Mouse (Mus musculus) CD8-positive naive resting alpha-beta T cell, adult 2 months (primary cell): ENCODE data around the gene Olfr721-ps1.

Experiments used
- DNase-seq, 2 experiments: peaks; one replicate each; pipeline ENCODE4 v3.0.0; 2022; ENCODE audit warnings: low read depth in 2 of 2, low spot score in 2 of 2

Gene Olfr721-ps1

DNA sequence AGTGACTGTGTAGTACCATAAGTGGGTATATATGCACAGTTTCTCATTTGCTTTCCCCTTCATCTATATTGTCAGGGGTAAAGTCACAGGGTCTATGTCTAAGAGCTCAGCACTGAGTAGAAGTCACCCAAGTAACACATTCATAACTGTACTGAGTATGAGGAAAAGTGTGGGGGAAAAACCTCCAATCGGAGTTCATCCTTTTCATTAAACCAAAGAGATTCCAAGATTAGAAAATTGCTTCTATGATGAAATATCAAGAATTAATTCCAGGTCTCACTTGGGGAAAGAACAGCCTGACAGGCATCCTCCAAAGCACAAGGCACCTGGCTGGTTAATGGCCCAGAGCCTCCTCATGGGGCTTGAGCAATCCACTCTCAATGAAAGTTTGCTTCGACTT, at the start of gene Olfr721-ps1:
Olfr721-ps1 (plus strand) TSS at position 301 of the 400 bp plus-strand sequence.
- DNase-seq = no peak

DNA sequence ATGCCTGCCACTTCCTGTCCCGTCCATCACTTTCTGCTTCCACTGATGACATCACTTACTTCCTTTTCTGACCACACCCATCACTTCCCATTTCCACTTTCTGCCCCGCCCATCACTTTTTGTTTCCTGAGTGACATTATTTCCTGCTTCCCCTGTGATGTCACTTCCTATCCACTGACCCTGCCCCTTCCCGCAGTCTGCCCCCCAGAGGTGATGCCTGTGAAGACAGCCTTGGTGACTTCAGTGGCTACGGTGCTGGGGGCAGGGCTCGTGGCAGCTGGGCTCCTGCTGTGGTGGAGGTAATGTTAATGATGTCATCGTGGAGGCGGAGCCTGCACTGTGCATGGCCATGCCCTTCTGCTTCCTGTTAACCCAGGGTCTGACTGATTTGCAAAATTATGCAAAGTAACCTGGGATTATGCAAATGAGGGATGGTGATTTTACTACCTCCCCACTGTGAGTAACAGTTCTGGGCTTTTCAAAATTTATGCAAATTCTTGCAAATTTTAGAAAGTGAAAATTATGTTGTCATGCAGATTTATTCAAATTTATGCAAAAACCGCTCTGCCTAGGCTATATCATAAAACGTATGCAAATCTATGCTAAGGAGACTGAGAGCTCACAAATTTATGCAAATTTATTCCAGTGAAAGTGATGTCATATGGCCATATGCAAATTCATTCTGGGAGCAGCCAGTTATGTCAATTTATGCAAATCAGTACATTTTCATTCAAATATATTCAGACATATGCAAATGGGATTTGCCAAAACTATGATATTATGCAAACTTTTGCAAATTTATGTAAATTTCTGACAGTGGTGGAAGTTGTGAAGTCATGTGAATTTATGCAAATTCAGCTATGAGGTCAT, 49.1 kb upstream of the Olfr721-ps1 start:
- no peak for DNase-seq

DNA sequence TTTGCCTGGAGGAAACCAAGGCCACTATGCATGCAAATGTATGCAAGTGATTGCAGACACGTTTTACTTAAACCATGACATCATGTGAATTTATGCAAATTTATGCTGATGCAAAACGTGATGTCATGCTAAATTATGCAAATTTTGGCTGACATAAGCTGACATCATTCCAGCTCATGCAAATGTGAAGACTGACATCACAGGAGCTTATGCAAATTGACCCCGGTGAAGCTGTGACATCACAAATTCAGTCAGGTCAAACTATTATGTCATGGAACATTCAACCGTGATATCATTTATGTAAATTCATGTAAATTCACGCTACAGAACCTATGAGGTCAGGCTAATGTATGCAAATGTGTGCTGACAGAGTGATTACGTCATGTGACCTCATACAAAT, 48.5 kb upstream of the Olfr721-ps1 start:
- peak in 1 of 2 experiments; percentile 12 for DNase-seq

DNA sequence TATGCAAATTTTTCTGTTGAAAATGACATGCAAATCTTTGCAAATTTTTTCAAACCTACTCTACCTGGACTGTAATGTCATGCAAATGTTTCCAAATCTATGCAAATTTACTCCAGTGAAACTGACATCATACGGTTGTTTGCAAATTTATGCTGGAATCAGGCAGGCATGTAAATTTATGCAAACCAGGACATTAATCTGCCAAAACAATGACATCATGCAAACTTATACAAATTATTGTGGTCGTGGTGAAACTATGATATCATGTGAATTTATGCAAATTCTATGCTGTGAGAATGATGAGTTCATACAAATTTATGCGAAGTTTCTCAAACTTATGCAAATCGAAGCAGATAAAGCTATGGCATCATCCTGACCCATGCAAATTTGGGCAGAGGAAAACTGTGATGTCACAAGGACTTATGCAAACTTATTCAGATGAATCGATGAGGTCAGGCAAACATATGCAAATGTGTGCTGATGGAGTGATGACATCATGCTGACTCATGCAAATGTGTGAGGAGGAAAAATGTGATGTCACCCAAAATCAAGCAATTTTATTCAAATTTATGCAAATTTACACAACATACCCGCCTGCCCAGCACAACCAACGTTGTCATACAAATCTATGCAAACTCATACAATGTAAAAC, 47.9 kb upstream of the Olfr721-ps1 start:
- peak in 1 of 2 experiments; percentile 10 for DNase-seq

DNA sequence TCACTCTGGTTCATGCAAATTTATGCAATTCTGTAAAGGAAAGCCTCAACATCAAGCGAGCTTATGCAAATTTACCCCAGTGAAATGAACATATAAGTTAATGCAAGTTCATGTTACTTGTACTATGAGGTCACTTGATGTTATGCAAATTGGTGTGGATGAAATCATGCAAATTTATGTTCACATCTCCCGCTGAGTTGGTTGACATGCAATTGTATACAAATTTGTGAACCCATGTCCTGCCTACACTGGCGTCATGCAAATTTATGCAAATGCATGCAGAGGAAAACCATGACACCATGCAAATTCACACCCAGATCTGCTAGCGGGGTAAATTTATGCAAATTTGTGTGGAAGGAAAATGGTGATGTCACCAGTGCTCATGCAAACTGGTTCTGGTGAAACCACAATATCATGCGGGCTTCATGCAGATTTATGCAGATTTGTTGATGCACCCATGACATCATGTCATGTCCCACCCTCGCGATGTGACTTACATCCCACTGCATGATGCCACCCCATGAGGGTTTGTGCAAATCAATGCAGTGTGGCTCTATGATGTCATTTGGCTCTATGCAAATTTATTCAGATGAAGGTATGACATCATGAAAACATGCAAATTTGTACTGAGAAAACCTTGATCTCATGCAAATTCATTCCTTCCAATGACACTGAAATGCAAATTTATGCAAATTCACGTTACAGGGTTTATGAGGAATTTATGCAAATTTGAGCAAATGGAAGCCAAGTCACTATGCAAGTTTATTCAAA, 47.2 kb upstream of the Olfr721-ps1 start:
- DNase-seq = peak in 1 of 2 experiments; percentile 3

DNA sequence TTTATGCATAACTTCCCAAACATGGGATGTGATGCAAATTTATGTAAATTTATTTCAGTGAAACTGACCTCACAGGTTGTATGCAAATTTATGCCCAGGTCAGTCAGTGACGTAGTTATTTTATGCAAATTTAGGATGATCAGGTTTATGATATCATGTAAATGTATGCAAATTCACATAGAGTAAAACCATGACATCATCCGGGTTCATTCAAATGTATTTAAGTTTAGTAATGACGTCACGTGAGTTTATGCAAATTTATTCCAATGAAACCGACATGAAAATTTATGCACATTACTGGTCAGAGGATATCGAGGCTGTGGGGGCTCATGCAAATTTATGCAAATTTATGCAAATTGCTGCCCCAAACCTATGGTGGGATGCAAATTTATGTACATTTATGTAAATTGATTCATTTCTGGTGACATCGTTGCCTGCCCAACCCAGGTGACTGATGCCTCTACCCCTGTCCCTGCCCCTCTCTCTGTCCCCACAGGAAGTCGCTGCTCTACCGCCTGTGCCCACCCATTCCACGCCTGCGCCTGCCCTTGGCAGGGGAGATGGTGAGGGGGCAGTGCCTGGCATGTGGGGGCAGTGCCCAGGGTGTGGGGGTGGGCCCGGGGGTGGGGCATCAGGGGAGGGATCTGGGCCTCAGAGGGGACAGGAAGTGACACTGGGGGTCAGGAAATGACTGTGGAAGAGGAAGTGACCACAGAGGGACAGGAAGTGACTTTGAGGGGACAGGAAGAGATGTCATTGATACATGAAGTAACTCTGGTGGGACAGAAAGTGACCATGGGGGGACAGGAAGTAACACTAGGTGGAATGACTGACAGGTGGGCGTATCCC, 46.4 kb upstream of the Olfr721-ps1 start:
- peak in 1 of 2 experiments; percentile 11 for DNase-seq

DNA sequence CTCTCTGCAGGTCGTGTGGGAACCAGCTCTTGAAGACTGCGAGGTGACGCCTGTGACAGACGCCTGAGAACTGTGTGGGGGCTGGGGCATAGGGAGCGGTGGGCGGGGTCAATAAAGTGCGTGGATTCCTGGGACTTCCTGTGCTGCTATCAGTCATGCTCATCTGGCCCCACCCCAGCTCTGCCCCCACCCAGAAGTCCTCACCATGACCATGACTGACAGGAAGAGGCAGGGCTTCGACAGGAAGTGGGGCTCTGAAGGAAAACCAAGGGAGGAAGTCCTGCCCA, 45.8 kb upstream of the Olfr721-ps1 start:
- DNase-seq = no peak

DNA sequence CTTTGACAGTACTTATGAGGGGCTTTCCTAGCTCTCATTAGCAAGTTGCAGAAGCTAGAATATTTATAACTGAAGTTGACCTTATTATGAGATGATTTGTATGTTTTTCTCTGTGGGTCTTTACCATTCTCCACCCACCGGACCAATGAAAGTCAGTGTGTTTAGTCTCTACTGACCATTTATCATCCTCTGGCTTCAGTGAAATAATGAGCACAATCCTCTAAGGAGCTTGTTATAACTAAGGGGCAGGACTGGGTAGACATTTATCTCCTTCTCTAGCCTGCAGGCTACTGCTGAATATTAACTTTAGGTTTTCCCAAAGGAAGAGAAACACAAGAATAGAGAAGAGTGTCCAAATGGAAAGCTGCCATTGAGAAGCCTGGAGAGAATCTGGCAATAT, 5.6 kb upstream of the Olfr721-ps1 start:
- no peak for DNase-seq

DNA sequence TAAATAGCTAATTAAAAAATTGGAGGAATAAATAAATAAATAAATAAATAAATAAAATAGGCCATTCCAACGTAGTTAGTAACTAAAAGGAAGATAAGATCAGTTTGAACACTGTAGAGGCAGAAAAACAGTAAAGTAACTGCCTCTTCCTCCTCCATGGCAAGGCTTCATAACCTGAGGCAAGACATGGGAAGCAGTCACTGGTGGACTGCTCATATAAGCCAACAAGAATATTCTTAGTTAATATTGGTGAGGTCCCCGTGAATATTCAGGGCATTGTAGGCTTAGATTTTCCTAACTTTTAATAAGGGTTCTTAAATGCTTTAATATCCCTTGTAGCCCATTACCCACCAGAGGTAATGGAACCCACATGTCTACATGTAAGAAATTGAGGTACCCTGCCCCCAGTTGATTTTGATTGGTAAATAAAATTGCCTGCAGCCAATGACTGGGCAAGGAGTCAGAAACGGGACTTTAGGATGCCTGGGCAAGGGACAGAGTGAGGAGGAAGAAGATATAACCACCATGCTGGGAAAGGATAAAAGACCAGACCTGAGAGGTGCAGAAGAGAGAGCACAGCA, 35.1 kb downstream of the Olfr721-ps1 start:
- DNase-seq = no peak
